Comparison of ENCODE assay signal across 27 mouse cellular contexts in the genomic region with DNA sequence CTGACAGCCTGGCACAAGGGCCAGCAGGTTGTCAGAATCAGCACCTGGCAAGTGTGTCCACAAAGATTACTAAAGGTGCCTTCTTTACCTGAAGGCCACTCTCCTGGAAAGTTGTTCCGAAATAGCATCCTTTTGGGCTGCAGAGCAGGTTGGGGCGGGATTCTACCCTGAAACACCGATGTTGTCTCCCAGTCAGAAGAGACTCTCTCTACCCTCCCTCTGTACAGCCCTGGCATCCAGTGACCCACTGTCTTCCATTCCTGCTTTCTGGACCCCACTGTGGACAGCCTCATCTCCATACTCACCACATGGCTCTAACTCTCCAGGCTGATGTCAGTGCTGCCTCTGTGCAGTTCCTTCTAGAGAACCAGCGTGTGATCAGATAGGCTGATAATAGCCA.
DNase-seq lines count a peak whose midpoint lies in the region; ATAC-seq and TF ChIP-seq lines count a peak whose summit lies in the region.
"Had no signal": no experiment of that assay in that cellular context is flagged by ENCODE, and none has a peak within 500 bp of the region (broad histone marks: within the 10 kb centered on the region; RNA-seq: fewer than 3 reads in every experiment).

No protein-coding gene starts in this region.

- TF ChIP-seq EP300 in liver, embryonic 14.5 days (IDR thresholded peaks at IDR 0.05; ENCODE audit: low read depth) = no peak

- WGBS in heart, embryonic 11.5 days (ENCODE audit: insufficient replicate concordance) = 91% methylated on average over 4 of the region's 4 CpGs
- 94% methylated on average over 4 of the region's 4 CpGs for WGBS in heart, embryonic 16.5 days
- 78% methylated on average over 4 of the region's 4 CpGs for whole genome bisulfite sequencing in liver, embryonic 14.5 days (ENCODE audit: insufficient replicate concordance)
- 96% methylated on average over 4 of the region's 4 CpGs for WGBS in hindbrain, embryonic 14.5 days

- H3K9me3 ChIP-seq in heart, embryonic 11.5 days (replicated peaks; ENCODE audit: control insufficient read depth, low read length) = no peaks in the 10 kb centered on the region
- H3K9me3 ChIP-seq in heart, embryonic 16.5 days (replicated peaks; ENCODE audit: control insufficient read depth, low read length) = no peaks in the 10 kb centered on the region
- H3K9me3 ChIP-seq in liver, embryonic 14.5 days (ENCODE audit: control insufficient read depth, low read length) = no peaks in the 10 kb centered on the region
- no peaks in the 10 kb centered on the region for H3K9me3 ChIP-seq in hindbrain, embryonic 14.5 days (ENCODE audit: control insufficient read depth, low read length)
- H3K9me3 ChIP-seq: embryonic facial prominence, embryonic 10.5 days; forebrain, embryonic 12.5 days; G1E; hindbrain, embryonic 10.5 days; limb, embryonic 12.5 days; midbrain, embryonic 12.5 days; neural tube, embryonic 15.5 days had no signal

- no peaks in the 10 kb centered on the region for H3K27me3 ChIP-seq in heart, embryonic 11.5 days (ENCODE audit: control insufficient read depth, insufficient read depth, low read length)
- no peaks in the 10 kb centered on the region for H3K27me3 ChIP-seq in heart, embryonic 16.5 days (ENCODE audit: control insufficient read depth, insufficient read depth, low read length)
- no peaks in the 10 kb centered on the region for H3K27me3 ChIP-seq in liver, embryonic 14.5 days (ENCODE audit: control insufficient read depth, insufficient read depth, low read length)
- no peaks in the 10 kb centered on the region for H3K27me3 ChIP-seq in hindbrain, embryonic 14.5 days (ENCODE audit: control insufficient read depth, insufficient read depth, low read length)
- H3K27me3 ChIP-seq: CH12.LX; forebrain, embryonic 12.5 days; limb, embryonic 12.5 days; midbrain, embryonic 12.5 days; neural tube, embryonic 15.5 days; Patski had no signal

- TF ChIP-seq CTCF in liver, embryonic 14.5 days (IDR thresholded peaks at IDR 0.05; ENCODE audit: low read depth) = no peak

- H3K4me2 ChIP-seq in heart, embryonic 11.5 days = peak overlapping the region; percentile 14; the same call in 1 of the 2 replicates
- no peak overlapping the region for H3K4me2 ChIP-seq in heart, embryonic 16.5 days (ENCODE audit: low read depth, low read length)
- H3K4me2 ChIP-seq in liver, embryonic 14.5 days (ENCODE audit: low read depth) = peak overlapping the region; percentile 78
- H3K4me2 ChIP-seq in hindbrain, embryonic 14.5 days (replicated peaks) = no peak overlapping the region
- H3K4me2 ChIP-seq: forebrain, embryonic 12.5 days; limb, embryonic 12.5 days; midbrain, embryonic 12.5 days; neural tube, embryonic 15.5 days had no signal

- peak overlapping the region; percentile 23; the same call in 1 of the 2 replicates for H3K9ac ChIP-seq in heart, embryonic 11.5 days (ENCODE audit: low read depth, low read length)
- H3K9ac ChIP-seq in heart, embryonic 16.5 days (ENCODE audit: low read length) = no peak overlapping the region; the same call in 1 of the 2 replicates
- H3K9ac ChIP-seq in liver, embryonic 14.5 days (replicated peaks) = peak overlapping the region; percentile 85
- no peak overlapping the region for H3K9ac ChIP-seq in hindbrain, embryonic 14.5 days
- H3K9ac ChIP-seq: forebrain, embryonic 12.5 days; limb, embryonic 12.5 days; midbrain, embryonic 12.5 days; neural tube, embryonic 15.5 days had no signal

- H3K4me1 ChIP-seq in heart, embryonic 11.5 days (ENCODE audit: control insufficient read depth, insufficient read depth, low read length) = peaks cover 36% of the 10 kb centered on the region
- peaks cover 24% of the 10 kb centered on the region for H3K4me1 ChIP-seq in heart, embryonic 16.5 days (ENCODE audit: control insufficient read depth, insufficient read depth, low read length)
- H3K4me1 ChIP-seq in liver, embryonic 14.5 days (replicated peaks; ENCODE audit: control insufficient read depth in 2 of 2, insufficient read depth in 2 of 2, low read length in 1 of 2) = peaks cover 43 to 58% of the 10 kb centered on the region in 2 experiments
- no peaks in the 10 kb centered on the region for H3K4me1 ChIP-seq in hindbrain, embryonic 14.5 days (replicated peaks; ENCODE audit: control insufficient read depth, insufficient read depth, low read length)
- H3K4me1 ChIP-seq: forebrain, embryonic 12.5 days; midbrain, embryonic 12.5 days; neural tube, embryonic 15.5 days had no signal

- ATAC-seq in heart, embryonic 11.5 days (replicated peaks; ENCODE audit: insufficient number of reproducible peaks, low FRiP score, low TSS enrichment) = no peak
- peak; percentile 29 for ATAC-seq in erythroblast, adult 5-6 weeks (replicated peaks; ENCODE audit: low FRiP score, poor library complexity, severe bottlenecking)
- no peak for ATAC-seq in heart, embryonic 16.5 days (replicated peaks; ENCODE audit: extremely low read depth, insufficient read depth, low FRiP score)
- ATAC-seq in liver, embryonic 14.5 days (ENCODE audit: insufficient read depth) = no peak
- ATAC-seq in hindbrain, embryonic 14.5 days (ENCODE audit: low FRiP score) = no peak
- ATAC-seq: Patski had no signal

- peak overlapping the region; percentile 91 for H3K27ac ChIP-seq in heart, embryonic 11.5 days (ENCODE audit: low read depth, low read length)
- peak overlapping the region; percentile 93 for H3K27ac ChIP-seq in heart, embryonic 16.5 days (ENCODE audit: low read length)
- peak overlapping the region; percentile 98 for H3K27ac ChIP-seq in liver, embryonic 14.5 days
- H3K27ac ChIP-seq in hindbrain, embryonic 14.5 days = no peak overlapping the region
- H3K27ac ChIP-seq: embryonic facial prominence, embryonic 10.5 days; forebrain, embryonic 12.5 days; limb, embryonic 12.5 days; midbrain, embryonic 12.5 days; neural tube, embryonic 15.5 days had no signal

- DNase-seq in heart, adult 9 months (ENCODE audit: low spot score in 2 of 2) = no peak
- no peak for DNase-seq in liver, embryonic 14.5 days (ENCODE audit: low read depth in 3 of 3, low spot score in 3 of 3)
- no peak for DNase-seq in hindbrain, embryonic 14.5 days (ENCODE audit: low spot score)
- DNase-seq in kidney, postnatal 10 days = no peak
- DNase-seq in cerebellum, adult 9-10 months = no peak
- DNase-seq: adrenal gland, adult 8-10 months; cerebellum, adult 9-11 months; gastrocnemius, postnatal 36 days; kidney, postnatal 36 days; lung, adult 2 months; lung, postnatal 14 days; right cerebral cortex, adult 18-20 months; right cerebral cortex, postnatal 4 days; thymus, adult 2 months; thymus, postnatal 4 days had no signal

- no peak overlapping the region; the same call in 1 of the 2 replicates for H3K4me3 ChIP-seq in heart, embryonic 11.5 days (ENCODE audit: low read depth, low read length)
- H3K4me3 ChIP-seq in heart, embryonic 16.5 days (ENCODE audit: low read length) = no peak overlapping the region
- H3K4me3 ChIP-seq in liver, embryonic 14.5 days (ENCODE audit: insufficient read depth in 1 of 2, low read depth in 2 of 2, low read length in 2 of 2) = peak overlapping the region; percentile 53 to 56
- no peak overlapping the region for H3K4me3 ChIP-seq in hindbrain, embryonic 14.5 days (replicated peaks; ENCODE audit: low read length)
- H3K4me3 ChIP-seq: embryonic facial prominence, embryonic 10.5 days; forebrain, embryonic 12.5 days; hindbrain, embryonic 10.5 days; limb, embryonic 12.5 days; midbrain, embryonic 12.5 days; neural tube, embryonic 15.5 days had no signal

- no peaks in the 10 kb centered on the region for H3K36me3 ChIP-seq in heart, embryonic 11.5 days (ENCODE audit: control insufficient read depth, insufficient read depth, low read length)
- H3K36me3 ChIP-seq in heart, embryonic 16.5 days (ENCODE audit: control insufficient read depth, insufficient read depth) = no peaks in the 10 kb centered on the region
- no peaks in the 10 kb centered on the region for H3K36me3 ChIP-seq in liver, embryonic 14.5 days (replicated peaks; ENCODE audit: control insufficient read depth, insufficient read depth, low read depth)
- H3K36me3 ChIP-seq in hindbrain, embryonic 14.5 days (replicated peaks; ENCODE audit: control insufficient read depth, insufficient read depth) = no peaks in the 10 kb centered on the region
- H3K36me3 ChIP-seq: embryonic facial prominence, embryonic 10.5 days; forebrain, embryonic 12.5 days; G1E; hindbrain, embryonic 10.5 days; limb, embryonic 12.5 days; midbrain, embryonic 12.5 days; neural tube, embryonic 15.5 days had no signal

Comparison
In these comparisons a context has a peak if more than half of its experiments do, and no peak if none do; other contexts are left out.
1. H3K4me2 ChIP-seq: peak in heart, embryonic 11.5 days (single experiment) and liver, embryonic 14.5 days (single experiment); none in heart, embryonic 16.5 days (single experiment) and hindbrain, embryonic 14.5 days (single experiment).
2. H3K9ac ChIP-seq: peak in heart, embryonic 11.5 days (single experiment) and liver, embryonic 14.5 days (single experiment); none in heart, embryonic 16.5 days (single experiment) and hindbrain, embryonic 14.5 days (single experiment).
3. H3K4me3 ChIP-seq: peak in liver, embryonic 14.5 days (2 of 2); none in heart, embryonic 11.5 days (single experiment), heart, embryonic 16.5 days (single experiment) and hindbrain, embryonic 14.5 days (single experiment).